Mouse (Mus musculus) ES-E14 (cell line): ENCODE data around the gene Samd10.

ENCODE experiments used
- MAFK ChIP-seq: IDR thresholded peaks from 2 replicates; pipeline ENCODE4 v1.6.1; 2014; ENCODE audit warnings: mild to moderate bottlenecking, low read depth, low read length, inconsistent platforms; ENCODE audit not compliant: insufficient read depth
- ZC3H11A ChIP-seq: IDR thresholded peaks from 2 replicates; pipeline ENCODE4 v1.6.1; 2012; ENCODE audit warnings: low read depth, mild to moderate bottlenecking, inconsistent platforms, low read length, borderline replicate concordance
- ZNF384 ChIP-seq: IDR thresholded peaks from 2 replicates; pipeline ENCODE4 v1.6.1; 2012; ENCODE audit warnings: low read depth, low read length, inconsistent platforms

- TF ChIP-seq MAFK (no peak), ZNF384 (no peak), ZC3H11A (no peak)
These were observed 29.2 kb downstream of the Samd10 start for GRCm38 (mm10) chr2:181569856-181570255.
